Mouse (Mus musculus): Measurements from ENCODE around the gene Cnfn. TPM values are rescaled to one million over a fixed set of nuclear protein-coding genes. Genes with fewer than 3 reads are reported as not detected.
"Not testable (repeated sequence)": the region's sequence is repeated elsewhere in the genome, so short reads cannot be mapped to it uniquely, and the experiment has no call there.

Gene Cnfn
- polyA plus RNA-seq, 1 experiment from 2014 or later: 1.1 TPM

- Histone ChIP-seq H3K4me2 (0 out of 2 replicates have a peak overlapping the region, but pooled peaks have one; percentile 13), H3K9ac (0 out of 2 replicates have a peak overlapping the region, but pooled peaks have one; percentile 17), H3K9me3 (replicated peaks) (no peaks in the 10 kb centered on the region), H3K4me1 (replicated peaks) (peaks cover 8% of the 10 kb centered on the region), H3K27ac (peak overlapping the region; percentile 47), H3K36me3 (peaks cover 14% of the 10 kb centered on the region), H3K4me3 (no peak overlapping the region), H3K27me3 (no peaks in the 10 kb centered on the region)
- 70% methylated on average over 19 of the region's 19 CpGs for WGBS
- peak; percentile 53 for ATAC-seq (replicated peaks; ENCODE audit: insufficient number of reproducible peaks, insufficient read depth, low FRiP score, low read depth)
These were observed 10.8 kb downstream of the Cnfn start for GRCm38 (mm10) chr7:25358721-25359206.

- H3K36me3 ChIP-seq: peaks cover 47% of the 10 kb centered on the region
- ATAC-seq (replicated peaks; ENCODE audit: insufficient number of reproducible peaks, insufficient read depth, low FRiP score, low read depth): no peak
- H3K9ac ChIP-seq: no peak overlapping the region
- no peak overlapping the region for H3K4me2 ChIP-seq
- H3K9me3 ChIP-seq (replicated peaks): 0 out of 2 replicates have a peak, but pooled peaks cover 9% of the 10 kb centered on the region
- no peak overlapping the region for H3K4me3 ChIP-seq
- 80% methylated on average over 8 of the region's 8 CpGs for WGBS
- no peaks in the 10 kb centered on the region for H3K27me3 ChIP-seq
- H3K4me1 ChIP-seq (replicated peaks): no peaks in the 10 kb centered on the region
- no peak overlapping the region for H3K27ac ChIP-seq
These were observed 20.7 kb downstream of the Cnfn start for GRCm38 (mm10) chr7:25348861-25349260.

GRCm38 (mm10) chr7:25341000-25341784, 28.3 kb downstream of the Cnfn start:
- H3K4me3 ChIP-seq: no peak overlapping the region
- 82% methylated on average over 20 of the region's 20 CpGs for WGBS
- H3K4me2 ChIP-seq: no peak overlapping the region
- H3K4me1 ChIP-seq (replicated peaks): no peaks in the 10 kb centered on the region
- no peaks in the 10 kb centered on the region for H3K27me3 ChIP-seq
- peaks cover 7% of the 10 kb centered on the region; the same call in 1 of the 2 replicates for H3K36me3 ChIP-seq
- no peaks in the 10 kb centered on the region for H3K9me3 ChIP-seq (replicated peaks)
- no peak overlapping the region for H3K27ac ChIP-seq
- H3K9ac ChIP-seq: no peak overlapping the region
- no peak for ATAC-seq (replicated peaks; ENCODE audit: insufficient number of reproducible peaks, insufficient read depth, low FRiP score, low read depth)

- Histone ChIP-seq H3K27ac (no peak overlapping the region), H3K27me3 (no peaks in the 10 kb centered on the region), H3K4me2 (no peak overlapping the region), H3K36me3 (peaks cover 11% of the 10 kb centered on the region; the same call in 1 of the 2 replicates), H3K9ac (no peak overlapping the region), H3K9me3 (replicated peaks) (no peaks in the 10 kb centered on the region), H3K4me3 (no peak overlapping the region), H3K4me1 (replicated peaks) (no peaks in the 10 kb centered on the region)
- ATAC-seq (replicated peaks; ENCODE audit: insufficient number of reproducible peaks, insufficient read depth, low FRiP score, low read depth): no peak
- WGBS: 80% methylated on average over 9 of the region's 9 CpGs
These were observed 30.2 kb downstream of the Cnfn start for GRCm38 (mm10) chr7:25339329-25339728.

- 79% methylated on average over 12 of the region's 12 CpGs for WGBS
- Histone ChIP-seq H3K9ac (no peak overlapping the region), H3K9me3 (replicated peaks) (no peaks in the 10 kb centered on the region), H3K27ac (no peak overlapping the region), H3K4me3 (no peak overlapping the region), H3K4me2 (no peak overlapping the region), H3K36me3 (peaks cover 18% of the 10 kb centered on the region), H3K4me1 (replicated peaks) (no peaks in the 10 kb centered on the region), H3K27me3 (no peaks in the 10 kb centered on the region)
- ATAC-seq (replicated peaks; ENCODE audit: insufficient number of reproducible peaks, insufficient read depth, low FRiP score, low read depth): no peak
These were observed 35.1 kb downstream of the Cnfn start for GRCm38 (mm10) chr7:25334472-25334871.

GRCm38 (mm10) chr7:25333596-25334307, 35.8 kb downstream of the Cnfn start:
- Histone ChIP-seq H3K36me3 (peaks cover 18% of the 10 kb centered on the region), H3K4me1 (replicated peaks) (no peaks in the 10 kb centered on the region), H3K27ac (no peak overlapping the region), H3K4me3 (no peak overlapping the region), H3K27me3 (no peaks in the 10 kb centered on the region), H3K9ac (no peak overlapping the region), H3K4me2 (no peak overlapping the region), H3K9me3 (replicated peaks) (no peaks in the 10 kb centered on the region)
- peak; percentile 51; the same call in 1 of the 2 replicates for ATAC-seq (replicated peaks; ENCODE audit: insufficient number of reproducible peaks, insufficient read depth, low FRiP score, low read depth)
- 42% methylated on average over 16 of the region's 16 CpGs for WGBS

GRCm38 (mm10) chr7:25326233-25326632, 43.3 kb downstream of the Cnfn start:
- ATAC-seq (replicated peaks; ENCODE audit: insufficient number of reproducible peaks, insufficient read depth, low FRiP score, low read depth): no peak
- no peaks in the 10 kb centered on the region for H3K9me3 ChIP-seq (replicated peaks)
- no peaks in the 10 kb centered on the region for H3K27me3 ChIP-seq
- no peak overlapping the region for H3K4me3 ChIP-seq
- 74% methylated on average over 8 of the region's 8 CpGs for WGBS
- no peak overlapping the region for H3K4me2 ChIP-seq
- peaks cover 7% of the 10 kb centered on the region; the same call in 1 of the 2 replicates for H3K36me3 ChIP-seq
- H3K4me1 ChIP-seq (replicated peaks): peaks cover 12% of the 10 kb centered on the region
- no peak overlapping the region for H3K27ac ChIP-seq
- H3K9ac ChIP-seq: no peak overlapping the region

- H3K36me3 ChIP-seq; ATAC-seq (replicated peaks; ENCODE audit: insufficient number of reproducible peaks, insufficient read depth, low FRiP score, low read depth); H3K9ac ChIP-seq; H3K9me3 ChIP-seq (replicated peaks); H3K4me2 ChIP-seq; H3K27me3 ChIP-seq; H3K4me3 ChIP-seq; H3K27ac ChIP-seq: not testable (repeated sequence)
- peaks cover 14% of the 10 kb centered on the region for H3K4me1 ChIP-seq (replicated peaks)
- 91% methylated on average over 6 of the region's 6 CpGs for WGBS
These were observed 44.1 kb downstream of the Cnfn start for GRCm38 (mm10) chr7:25325431-25325830.

- Histone ChIP-seq H3K27ac (no peak overlapping the region), H3K4me2 (no peak overlapping the region), H3K36me3 (no peaks in the 10 kb centered on the region), H3K9me3 (replicated peaks) (no peaks in the 10 kb centered on the region), H3K9ac (no peak overlapping the region), H3K4me1 (replicated peaks) (peaks cover 14% of the 10 kb centered on the region), H3K4me3 (no peak overlapping the region), H3K27me3 (no peaks in the 10 kb centered on the region)
- no peak for ATAC-seq (replicated peaks; ENCODE audit: insufficient number of reproducible peaks, insufficient read depth, low FRiP score, low read depth)
- 76% methylated on average over 2 of the region's 2 CpGs for WGBS
These were observed 46.3 kb downstream of the Cnfn start for GRCm38 (mm10) chr7:25323219-25323618.

GRCm38 (mm10) chr7:25322058-25322484, 47.5 kb downstream of the Cnfn start:
- no peak overlapping the region for H3K9ac ChIP-seq

More at GRCm38 (mm10) chr7:25322058-25322484, 47.5 kb downstream of the Cnfn start:
- Histone ChIP-seq H3K4me1 (replicated peaks) (peaks cover 23% of the 10 kb centered on the region), H3K27ac (peak overlapping the region; percentile 77), H3K9me3 (replicated peaks) (no peaks in the 10 kb centered on the region), H3K4me2 (peak overlapping the region; percentile 47), H3K4me3 (peak overlapping the region; percentile 15; the same call in 1 of the 2 replicates), H3K36me3 (no peaks in the 10 kb centered on the region), H3K27me3 (no peaks in the 10 kb centered on the region)
- ATAC-seq (replicated peaks; ENCODE audit: insufficient number of reproducible peaks, insufficient read depth, low FRiP score, low read depth): peak; percentile 62
- WGBS: 11% methylated on average over 6 of the region's 6 CpGs
